Comparison of ENCODE assay signal across 10 mouse cellular contexts in the genomic region with DNA sequence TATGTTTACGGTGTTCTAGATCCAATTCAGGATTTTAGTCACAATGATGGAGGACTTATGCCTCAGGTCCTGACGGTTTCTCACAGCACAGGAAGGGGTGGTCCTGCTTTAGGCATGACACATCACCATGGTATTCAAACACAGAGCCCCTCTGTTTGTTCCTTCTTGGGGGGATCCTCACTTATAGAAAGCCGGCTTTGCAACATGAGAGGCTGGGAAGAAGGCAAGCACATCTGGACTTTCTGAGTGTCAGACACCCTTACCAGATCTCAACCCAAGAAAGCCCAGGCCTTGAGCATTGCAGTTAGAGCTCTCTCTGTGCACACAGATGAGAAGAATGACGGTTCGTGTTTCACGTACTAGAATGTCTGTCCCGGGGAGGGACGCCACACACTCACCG. TPM values are rescaled to one million over a fixed set of nuclear protein-coding genes. Genes with fewer than 3 reads are reported as not detected.
DNase-seq lines count a peak whose midpoint lies in the region; ATAC-seq lines count a peak whose summit lies in the region.
"Had no signal": no experiment of that assay in that cellular context is flagged by ENCODE, and none has a peak within 500 bp of the region (broad histone marks: within the 10 kb centered on the region; RNA-seq: fewer than 3 reads in every experiment).

No protein-coding gene starts in this region.

- H3K27me3 ChIP-seq in heart, embryonic 12.5 days (replicated peaks) = no peaks in the 10 kb centered on the region
- H3K27me3 ChIP-seq in midbrain, embryonic 12.5 days = no peaks in the 10 kb centered on the region
- no peaks in the 10 kb centered on the region for H3K27me3 ChIP-seq in midbrain, embryonic 10.5 days (ENCODE audit: low read depth, poor library complexity, severe bottlenecking)
- no peaks in the 10 kb centered on the region for H3K27me3 ChIP-seq in hindbrain, embryonic 14.5 days (ENCODE audit: control insufficient read depth, insufficient read depth, low read length)
- no peaks in the 10 kb centered on the region for H3K27me3 ChIP-seq in stomach, embryonic 14.5 days (ENCODE audit: control insufficient read depth, insufficient read depth, low read length)
- H3K27me3 ChIP-seq: liver, embryonic 13.5 days had no signal

- 66% methylated on average over 9 of the region's 9 CpGs for WGBS in heart, embryonic 12.5 days
- WGBS in midbrain, embryonic 12.5 days = 83% methylated on average over 9 of the region's 9 CpGs
- 89% methylated on average over 9 of the region's 9 CpGs for WGBS in midbrain, embryonic 10.5 days
- 74% methylated on average over 9 of the region's 9 CpGs for WGBS in hindbrain, embryonic 14.5 days
- WGBS in stomach, embryonic 14.5 days = 65% methylated on average over 9 of the region's 9 CpGs

- peaks cover 12% of the 10 kb centered on the region for H3K4me1 ChIP-seq in heart, embryonic 12.5 days (replicated peaks)
- peaks cover 6% of the 10 kb centered on the region; the same call in 1 of the 2 replicates for H3K4me1 ChIP-seq in midbrain, embryonic 12.5 days
- H3K4me1 ChIP-seq in midbrain, embryonic 10.5 days = peaks cover 15% of the 10 kb centered on the region
- peaks cover 3% of the 10 kb centered on the region; the same call in 1 of the 2 replicates for H3K4me1 ChIP-seq in hindbrain, embryonic 14.5 days (replicated peaks; ENCODE audit: control insufficient read depth, insufficient read depth, low read length)
- peaks cover 7% of the 10 kb centered on the region; the same call in 1 of the 2 replicates for H3K4me1 ChIP-seq in stomach, embryonic 14.5 days (ENCODE audit: control insufficient read depth, insufficient read depth, low read length)

- no peak overlapping the region for H3K4me3 ChIP-seq in heart, embryonic 12.5 days
- H3K4me3 ChIP-seq in midbrain, embryonic 12.5 days = no peak overlapping the region
- H3K4me3 ChIP-seq in midbrain, embryonic 10.5 days = no peak overlapping the region
- H3K4me3 ChIP-seq in hindbrain, embryonic 14.5 days (replicated peaks; ENCODE audit: low read length) = no peak overlapping the region
- no peak overlapping the region for H3K4me3 ChIP-seq in stomach, embryonic 14.5 days (ENCODE audit: low read depth, low read length)
- H3K4me3 ChIP-seq: liver, embryonic 13.5 days had no signal

- H3K27ac ChIP-seq in heart, embryonic 12.5 days (ENCODE audit: poor library complexity, severe bottlenecking) = peak overlapping the region; percentile 26
- H3K27ac ChIP-seq in midbrain, embryonic 12.5 days (replicated peaks) = peak overlapping the region; percentile 39; the same call in 1 of the 2 replicates
- H3K27ac ChIP-seq in midbrain, embryonic 10.5 days (replicated peaks) = no peak overlapping the region
- H3K27ac ChIP-seq in hindbrain, embryonic 14.5 days = peak overlapping the region; percentile 43
- H3K27ac ChIP-seq in stomach, embryonic 14.5 days (ENCODE audit: low read length) = peak overlapping the region; percentile 76

- no peak overlapping the region for H3K9ac ChIP-seq in heart, embryonic 12.5 days
- H3K9ac ChIP-seq in midbrain, embryonic 12.5 days (replicated peaks) = no peak overlapping the region
- H3K9ac ChIP-seq in hindbrain, embryonic 14.5 days = no peak overlapping the region
- H3K9ac ChIP-seq in stomach, embryonic 14.5 days (replicated peaks; ENCODE audit: low read depth, low read length) = no peak overlapping the region
- H3K9ac ChIP-seq: liver, embryonic 13.5 days had no signal

- no peak overlapping the region for H3K4me2 ChIP-seq in heart, embryonic 12.5 days
- H3K4me2 ChIP-seq in midbrain, embryonic 12.5 days (replicated peaks) = no peak overlapping the region
- H3K4me2 ChIP-seq in hindbrain, embryonic 14.5 days (replicated peaks) = no peak overlapping the region
- no peak overlapping the region for H3K4me2 ChIP-seq in stomach, embryonic 14.5 days (replicated peaks; ENCODE audit: low read depth, low read length)
- H3K4me2 ChIP-seq: liver, embryonic 13.5 days had no signal

- DNase-seq in heart, adult 9 months (ENCODE audit: low spot score in 2 of 2) = no peak
- DNase-seq in midbrain, embryonic 10.5 days (ENCODE audit: low spot score) = no peak
- DNase-seq in hindbrain, embryonic 14.5 days (ENCODE audit: low spot score) = no peak
- DNase-seq in frontal cortex, postnatal 36 days (ENCODE audit: low spot score in 2 of 2) = no peak
- no peak for DNase-seq in gastrocnemius, postnatal 4 days (ENCODE audit: low spot score in 2 of 2)
- DNase-seq: liver, embryonic 13.5 days; thymus, postnatal 36 days had no signal

- 0 out of 2 replicates have a peak, but pooled peaks cover 10% of the 10 kb centered on the region for H3K36me3 ChIP-seq in heart, embryonic 12.5 days
- H3K36me3 ChIP-seq in midbrain, embryonic 12.5 days = no peaks in the 10 kb centered on the region
- H3K36me3 ChIP-seq in midbrain, embryonic 10.5 days = no peaks in the 10 kb centered on the region
- H3K36me3 ChIP-seq in hindbrain, embryonic 14.5 days (replicated peaks; ENCODE audit: control insufficient read depth, insufficient read depth) = 0 out of 2 replicates have a peak, but pooled peaks cover 4% of the 10 kb centered on the region
- peaks cover 3% of the 10 kb centered on the region; the same call in 1 of the 2 replicates for H3K36me3 ChIP-seq in stomach, embryonic 14.5 days (ENCODE audit: control insufficient read depth, insufficient read depth, low read length)

- no peak for ATAC-seq in heart, embryonic 12.5 days (ENCODE audit: insufficient number of reproducible peaks, low FRiP score)
- 0 out of 2 replicates have a peak, but pooled peaks have one; percentile 14 for ATAC-seq in midbrain, embryonic 12.5 days (ENCODE audit: low FRiP score, low read depth)
- peak; percentile 42; the same call in 1 of the 2 replicates for ATAC-seq in hindbrain, embryonic 14.5 days (ENCODE audit: low FRiP score)
- ATAC-seq in stomach, embryonic 14.5 days (ENCODE audit: insufficient number of reproducible peaks, insufficient read depth, low FRiP score, low read depth) = peak; percentile 48; the same call in 1 of the 2 replicates

- H3K9me3 ChIP-seq in heart, embryonic 12.5 days (replicated peaks) = no peaks in the 10 kb centered on the region
- no peaks in the 10 kb centered on the region for H3K9me3 ChIP-seq in midbrain, embryonic 12.5 days
- no peaks in the 10 kb centered on the region for H3K9me3 ChIP-seq in midbrain, embryonic 10.5 days (replicated peaks)
- H3K9me3 ChIP-seq in hindbrain, embryonic 14.5 days (ENCODE audit: control insufficient read depth, low read length) = no peaks in the 10 kb centered on the region
- H3K9me3 ChIP-seq in stomach, embryonic 14.5 days (ENCODE audit: control insufficient read depth, low read depth, low read length) = no peaks in the 10 kb centered on the region
- H3K9me3 ChIP-seq: liver, embryonic 13.5 days had no signal

RNA-seq across cellular contexts. Expression of a gene that starts 21.1 kb away (rescaled TPM):
- 51.7 and 56.8 TPM in 2 replicates for polyA plus RNA-seq in heart, embryonic 12.5 days (2016; fragmentation: Nextera tagmentation; extraction: Ambion mirVana)
- 79.0 and 79.4 TPM in 2 replicates for polyA plus RNA-seq in midbrain, embryonic 12.5 days (2016; fragmentation: Nextera tagmentation; extraction: Ambion mirVana)
- polyA plus RNA-seq in midbrain, embryonic 10.5 days (2016; fragmentation: Nextera tagmentation; extraction: Ambion mirVana) = 71.3 and 77.9 TPM in 2 replicates
- 127 and 135 TPM in 2 replicates for polyA plus RNA-seq in hindbrain, embryonic 14.5 days (2014; fragmentation: Nextera tagmentation; extraction: Ambion mirVana)
- polyA plus RNA-seq in stomach, embryonic 14.5 days (2014; fragmentation: Nextera tagmentation; extraction: Ambion mirVana) = 97.0 and 101 TPM in 2 replicates
- 10 to 100 TPM; 48.1 to 59.6 TPM for total RNA-seq in gastrocnemius, postnatal 4 days (2021)
